Mouse (Mus musculus): ENCODE measurements around the gene Cacnb2. TPM values are rescaled to one million over a fixed set of nuclear protein-coding genes. Genes with fewer than 3 reads are reported as not detected.

Cacnb2 gene
- total RNA-seq, 2 experiments from 2014 or later, result 2.7 to 3.1 TPM

DNA sequence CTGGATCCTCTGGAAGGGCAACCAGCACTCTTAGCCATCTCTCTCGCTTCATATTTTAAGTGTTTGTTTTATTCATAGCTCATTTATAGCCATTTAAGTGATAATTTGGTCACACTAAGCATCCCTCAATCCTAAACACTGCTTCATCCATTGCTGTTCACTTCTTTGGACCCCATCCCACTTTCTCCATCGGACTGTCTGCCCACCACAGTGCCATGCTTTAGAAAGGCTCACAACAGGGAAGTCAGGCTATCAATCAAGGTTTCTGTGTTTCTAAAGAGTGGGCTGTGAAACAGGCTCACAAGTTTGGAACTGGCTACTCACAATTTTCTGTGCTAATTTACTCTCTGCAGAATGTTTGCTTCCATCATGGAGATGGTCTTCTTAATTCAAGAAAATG is 350.2 kb downstream of the Cacnb2 start:
- no peak for DNase-seq (ENCODE audit: low spot score in 2 of 2)

DNA sequence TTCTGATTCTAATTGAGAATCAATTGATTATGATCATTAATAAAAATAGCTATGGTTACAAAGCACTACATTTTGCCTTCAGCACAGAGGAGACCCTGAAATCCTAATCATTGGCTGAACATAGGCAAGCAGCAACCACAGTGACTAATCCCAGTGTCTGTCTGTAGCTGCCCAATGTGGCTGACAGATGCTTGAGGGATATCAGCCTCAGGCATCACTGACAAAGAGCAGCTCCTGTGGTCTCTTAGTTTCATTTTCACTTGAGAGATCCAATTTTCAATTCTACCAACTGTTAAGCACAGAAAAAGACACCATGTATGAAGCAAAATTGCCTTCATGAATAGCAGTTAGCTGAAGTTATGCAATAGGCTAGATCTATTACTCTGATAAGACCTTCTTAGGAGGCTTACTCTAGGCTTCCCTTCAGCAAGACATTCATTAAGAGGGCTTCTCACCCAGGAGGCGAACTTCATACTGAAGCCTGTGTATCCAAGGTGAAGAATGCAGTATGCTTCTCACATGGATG is 358.1 kb downstream of the Cacnb2 start:
- DNase-seq (ENCODE audit: low spot score in 2 of 2), result no peak

DNA sequence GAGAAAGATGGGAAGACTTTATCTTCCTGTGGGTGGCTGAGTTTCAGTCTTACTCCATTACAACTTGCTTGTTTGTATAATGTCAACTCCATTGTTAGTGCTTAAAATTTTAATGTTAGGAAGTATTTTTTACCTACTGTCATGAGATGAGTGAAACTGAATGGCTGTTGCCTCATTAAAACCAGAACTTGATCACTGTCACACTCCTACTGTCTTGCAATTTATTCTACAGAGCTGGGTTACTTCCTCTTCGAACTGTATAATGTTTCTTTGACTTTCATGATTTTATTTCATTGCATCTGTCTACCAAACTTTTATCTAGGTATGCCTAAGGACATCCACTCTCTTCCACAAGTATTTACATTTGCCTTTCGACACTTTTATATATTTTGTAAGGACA is 358.6 kb downstream of the Cacnb2 start:
- no peak for DNase-seq (ENCODE audit: low spot score in 2 of 2)

DNA sequence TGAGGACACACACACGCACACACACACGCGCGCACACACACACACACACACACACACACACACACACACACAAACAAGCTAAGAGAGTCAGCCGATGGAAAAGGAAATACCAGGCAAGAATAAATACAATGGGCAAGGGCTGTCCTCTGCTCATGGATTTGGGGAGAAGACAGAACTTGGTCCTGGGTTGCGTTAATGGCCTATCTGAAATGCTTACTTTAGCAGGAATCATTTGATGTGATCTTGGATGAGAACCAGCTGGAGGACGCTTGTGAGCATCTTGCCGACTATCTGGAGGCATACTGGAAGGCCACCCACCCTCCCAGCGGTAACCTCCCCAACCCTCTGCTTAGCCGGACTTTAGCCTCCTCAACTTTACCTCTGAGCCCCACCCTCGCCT is 381.1 kb downstream of the Cacnb2 start:
- no peak for DNase-seq (ENCODE audit: low spot score in 2 of 2)

DNA sequence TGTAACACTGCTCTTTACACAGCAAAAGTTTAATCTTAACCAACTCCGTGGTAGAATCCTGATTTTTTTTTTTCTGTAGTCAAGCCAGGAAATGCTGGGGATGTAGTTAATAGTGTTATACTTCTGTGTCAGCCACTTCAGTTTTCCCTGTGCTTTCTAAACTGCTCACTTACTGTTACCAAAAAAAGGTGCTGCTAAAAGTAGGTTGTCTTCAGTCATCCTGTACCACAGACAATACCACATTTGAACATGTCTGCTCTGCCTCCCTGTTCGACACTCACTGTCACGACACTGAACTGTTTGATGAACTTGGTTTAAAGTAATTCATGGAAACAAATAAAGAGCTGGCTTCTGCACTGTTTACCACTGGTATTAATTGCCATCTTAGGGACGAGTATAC is 385.6 kb downstream of the Cacnb2 start:
- no peak for DNase-seq (ENCODE audit: low spot score in 2 of 2)

DNA sequence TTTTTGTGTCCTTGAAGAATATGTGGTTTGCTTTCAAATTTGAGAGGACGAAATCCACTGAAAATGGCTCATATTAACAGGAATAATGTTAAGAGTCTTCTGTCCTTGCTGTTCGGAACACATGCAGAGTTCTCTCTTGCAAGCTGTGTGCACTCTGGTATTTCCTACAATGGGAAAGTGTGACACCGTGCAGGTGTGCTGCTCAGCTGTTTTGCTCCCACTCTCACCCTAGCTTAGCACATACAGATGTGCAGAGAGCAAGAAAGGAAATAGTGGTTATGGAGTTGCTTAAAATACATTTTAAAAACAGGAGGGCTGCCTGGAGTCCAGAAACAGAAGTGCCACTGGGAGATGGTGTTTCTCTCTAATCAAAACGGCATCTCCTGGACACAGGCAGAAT is 386.5 kb downstream of the Cacnb2 start:
- no peak for DNase-seq (ENCODE audit: low spot score in 2 of 2)

DNA sequence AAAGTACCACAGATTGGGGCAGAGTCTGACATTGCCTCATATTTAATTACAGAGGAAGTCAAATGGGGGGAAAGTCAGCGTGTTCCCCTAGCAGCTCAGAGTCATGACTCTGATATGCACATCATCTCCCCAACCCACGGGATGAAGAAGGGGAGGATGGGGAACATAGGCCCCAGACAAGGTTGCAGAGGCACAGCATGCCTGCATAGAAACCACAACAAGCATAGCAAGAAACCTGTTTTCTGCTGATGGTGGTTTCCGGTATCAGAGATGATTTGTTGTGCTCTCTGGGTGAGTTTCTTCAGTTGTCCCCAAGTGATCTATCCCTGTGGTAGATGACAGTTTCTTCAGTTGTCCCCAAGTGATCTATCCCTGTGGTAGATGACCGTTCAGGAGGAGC is 389.6 kb downstream of the Cacnb2 start:
- no peak for DNase-seq (ENCODE audit: low spot score in 2 of 2)

DNA sequence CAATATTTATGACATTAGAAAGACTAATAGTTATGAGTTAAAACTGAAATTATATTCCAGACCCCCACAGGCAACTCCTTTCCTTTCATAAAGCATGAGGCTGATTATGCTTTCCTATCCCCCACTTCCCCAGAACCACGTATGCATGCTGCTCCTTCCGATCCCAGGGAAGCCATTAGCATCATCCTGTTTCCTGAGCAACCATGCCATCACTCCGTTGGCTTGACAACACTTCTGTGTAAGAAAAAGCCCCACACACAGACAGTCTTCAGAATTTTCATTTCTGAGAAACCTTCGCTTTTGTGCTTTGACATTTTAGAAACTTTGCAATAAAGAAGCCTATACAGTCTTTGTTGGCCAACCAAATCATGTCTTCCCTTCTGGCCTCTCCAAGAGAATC is 393.1 kb downstream of the Cacnb2 start:
- DNase-seq (ENCODE audit: low spot score in 2 of 2), result no peak

DNA sequence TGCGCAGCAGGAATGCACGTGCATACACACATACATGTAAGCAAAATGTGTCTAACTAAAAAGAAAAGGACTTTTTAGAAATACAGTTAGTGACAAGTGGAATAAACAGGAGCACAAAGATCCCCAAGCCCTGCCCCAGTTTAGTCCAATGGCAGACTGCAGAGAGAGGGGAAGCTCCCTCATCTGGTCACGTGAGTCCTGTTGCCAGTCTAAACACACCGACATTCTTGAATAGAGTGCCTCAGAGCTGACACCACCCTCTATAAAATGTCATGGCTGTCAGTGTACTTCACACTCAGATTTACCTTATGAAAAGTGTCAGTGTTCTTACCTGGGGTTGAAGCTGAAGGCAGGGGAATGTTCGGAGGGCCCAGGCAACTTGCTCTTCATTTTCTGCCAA is 394.9 kb downstream of the Cacnb2 start:
- DNase-seq (ENCODE audit: low spot score in 2 of 2), result no peak

DNA sequence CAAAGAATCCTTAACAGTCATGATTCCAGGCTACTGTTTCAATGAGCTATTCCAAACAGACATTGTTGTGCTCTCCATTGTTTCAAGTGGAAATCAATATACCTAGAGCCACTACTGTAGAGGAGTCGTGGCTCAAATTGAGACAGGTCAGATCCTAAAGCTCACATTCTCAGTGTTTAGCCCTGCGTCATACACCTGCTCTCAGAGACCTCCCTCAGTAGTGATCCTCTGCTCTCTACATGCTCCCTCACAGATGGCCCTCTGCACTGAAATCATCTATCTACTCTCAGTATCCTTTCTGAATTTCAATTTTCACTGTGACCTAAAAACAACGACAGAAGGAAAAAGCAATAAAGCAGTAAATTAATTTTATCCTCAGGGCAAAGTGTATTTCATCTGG is 404.6 kb downstream of the Cacnb2 start:
- DNase-seq (ENCODE audit: low spot score in 2 of 2), result no peak

DNA sequence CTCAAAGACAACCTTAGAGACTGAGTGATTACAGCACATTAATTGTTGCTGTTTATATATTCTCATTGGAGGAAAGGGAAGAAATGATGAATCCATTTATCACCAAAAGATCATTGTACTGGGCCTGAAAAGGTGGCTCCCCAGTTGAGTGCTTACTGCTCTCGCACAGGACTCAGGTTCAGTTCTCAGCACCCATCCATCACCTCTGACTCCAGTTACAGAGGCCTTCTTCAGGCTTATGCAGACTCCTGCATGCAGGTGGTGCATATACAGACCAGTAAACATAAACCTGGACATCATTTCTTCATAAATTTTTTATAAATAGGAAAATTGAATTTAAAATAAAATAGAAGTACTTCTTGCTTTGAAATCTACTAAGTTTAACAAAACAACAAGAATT is 405.2 kb downstream of the Cacnb2 start:
- DNase-seq (ENCODE audit: low spot score in 2 of 2), result no peak

DNA sequence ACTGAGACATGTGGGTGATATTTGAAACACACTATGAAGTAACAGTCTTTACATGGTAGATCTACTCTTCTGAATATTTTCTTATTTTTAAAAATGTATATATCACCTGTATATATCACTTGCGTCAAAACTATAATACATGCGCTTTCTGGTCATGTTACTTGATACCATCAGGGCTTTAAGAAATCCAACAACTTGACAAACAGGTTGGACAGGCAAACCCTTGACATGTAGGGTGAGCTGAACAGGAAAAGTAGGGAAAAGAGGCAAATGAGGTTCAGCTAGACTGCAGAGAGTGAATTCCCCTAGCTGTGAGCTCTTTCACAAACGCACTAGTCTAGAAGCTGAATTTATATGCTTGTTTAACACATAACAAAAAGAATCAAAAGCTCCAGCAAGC is 423.9 kb downstream of the Cacnb2 start:
- no peak for DNase-seq (ENCODE audit: low spot score in 2 of 2)

DNA sequence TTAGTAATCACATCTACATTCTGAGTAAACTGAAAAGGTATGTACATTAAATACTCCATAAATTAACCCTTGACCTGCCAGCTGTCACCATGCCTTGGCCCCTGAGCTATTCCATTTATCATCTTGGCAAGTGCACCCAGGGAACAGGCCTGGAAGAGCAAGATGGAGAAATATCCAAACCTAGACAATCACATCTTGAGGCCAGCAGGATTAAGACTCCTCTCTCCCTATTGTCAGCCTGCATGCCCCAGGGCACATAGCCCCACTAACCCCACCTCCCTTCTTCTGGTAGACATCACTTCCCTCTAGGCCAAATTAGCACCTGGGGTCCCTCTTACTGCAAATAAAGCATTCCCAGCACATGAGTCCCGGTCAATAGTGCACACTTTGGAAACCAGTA is 424.9 kb downstream of the Cacnb2 start:
- DNase-seq (ENCODE audit: low spot score in 2 of 2), result no peak

Other genes starting within 250 kb of the Cacnb2 start
- under 1 TPM; 0.27 to 0.60 TPM for gene Slc39a12, start 214.8 kb upstream of the Cacnb2 start, total RNA-seq (2021)